Mouse (Mus musculus) lung, adult 2 months (tissue): ENCODE results near the gene Cyp27a1.
A peak's percentile ranks its signal among the peaks of the same experiment; 100 is the strongest.

Source experiments
- CTCF ChIP-seq: fragments of 200-500 bp; IDR thresholded peaks from 2 replicates; pipeline ENCODE4 v1.5.1; 2011; ENCODE audit warnings: mild to moderate bottlenecking, low read length, control low read depth; ENCODE audit not compliant: insufficient read depth
- POLR2A ChIP-seq: fragments of 200-500 bp; IDR thresholded peaks from 2 replicates; pipeline ENCODE4 v1.6.1; 2011; ENCODE audit warnings: low read depth, mild to moderate bottlenecking, control low read depth, low read length, borderline replicate concordance; ENCODE audit errors: extremely low read depth

GRCm38 (mm10) chr1:74749301-74749700, 35.9 kb downstream of the Cyp27a1 start:
- TF ChIP-seq CTCF = no peak
- peak; percentile 37; the same call in 1 of the 2 replicates for TF ChIP-seq POLR2A
